Mouse (Mus musculus): ENCODE data around the gene Flna.
A peak's percentile ranks its signal among the peaks of the same experiment; 100 is the strongest.

GRCm38 (mm10) chrX:74246213-74246681, 3.4 kb downstream of the Flna start:
- peak; percentile 49; the same call in 1 of the 2 replicates for TF ChIP-seq POLR2A (IDR thresholded peaks at IDR 0.05; ENCODE audit: control insufficient read depth, low read depth, low read length)
- TF ChIP-seq CTCF (IDR thresholded peaks at IDR 0.05; ENCODE audit: control insufficient read depth, insufficient read depth, insufficient replicate concordance, low read depth, low read length) = no peak
